Mouse (Mus musculus): ENCODE results near the gene 1600014C10Rik. TPM values are rescaled to one million over a fixed set of nuclear protein-coding genes. Genes with fewer than 3 reads are reported as not detected.

Gene 1600014C10Rik
- polyA plus RNA-seq, 1 experiment from 2014 or later = 17.0 TPM

DNA sequence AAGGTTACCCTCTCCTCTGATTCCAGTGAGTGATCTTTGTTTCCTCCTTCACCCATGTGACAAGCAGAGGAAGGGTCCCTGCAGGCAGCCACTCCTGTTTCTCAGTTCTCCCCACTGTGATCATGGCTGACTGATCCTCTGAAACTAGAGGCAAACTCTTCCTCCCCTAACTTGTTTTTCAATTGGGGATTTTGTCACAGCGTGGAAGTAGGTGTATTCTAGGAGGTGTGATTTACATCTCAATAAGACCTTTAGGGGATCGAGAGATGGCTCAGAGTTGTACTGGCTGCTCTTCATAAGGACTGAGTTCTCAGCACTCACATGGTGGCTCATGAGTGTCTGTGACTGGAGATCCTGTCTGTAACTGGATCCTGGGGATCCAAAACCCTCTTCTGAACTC is 22.8 kb downstream of the 1600014C10Rik start:
- Histone ChIP-seq H3K4me3 (replicated peaks; ENCODE audit: low read length) (no peak overlapping the region), H3K9me3 (replicated peaks; ENCODE audit: control insufficient read depth, low read length) (no peaks in the 10 kb centered on the region; the same call in 1 of the 2 replicates), H3K4me2 (ENCODE audit: low read depth, low read length) (no peak overlapping the region), H3K27me3 (ENCODE audit: control insufficient read depth, insufficient read depth, low read length) (no peaks in the 10 kb centered on the region), H3K27ac (ENCODE audit: low read length) (no peak overlapping the region), H3K4me1 (ENCODE audit: control insufficient read depth, insufficient read depth, low read length) (0 out of 2 replicates have a peak, but pooled peaks cover 6% of the 10 kb centered on the region), H3K9ac (ENCODE audit: low read length) (no peak overlapping the region), H3K36me3 (ENCODE audit: control insufficient read depth, insufficient read depth, low read length) (no peaks in the 10 kb centered on the region)
- whole genome bisulfite sequencing = 57% methylated on average over 2 of the region's 2 CpGs
- no peak for ATAC-seq (ENCODE audit: insufficient read depth, low FRiP score)

DNA sequence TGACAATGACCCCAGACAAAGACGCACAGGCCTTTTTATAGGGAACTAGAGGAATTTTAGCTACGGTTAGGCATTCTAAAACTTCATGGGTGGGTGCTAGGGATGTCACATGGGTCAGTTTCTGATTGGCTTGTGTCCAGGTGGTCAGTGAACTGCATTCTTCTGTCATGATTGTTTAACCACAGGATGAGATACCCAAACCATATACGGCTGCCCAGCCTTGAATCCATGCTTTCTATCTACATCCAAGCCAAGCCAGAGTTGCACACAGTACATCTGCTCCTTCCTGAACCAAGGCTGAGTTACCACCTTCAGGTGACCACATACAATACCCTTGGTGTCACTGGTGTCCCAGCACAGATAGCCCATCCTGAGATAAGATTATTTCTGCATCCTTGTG is 23.5 kb downstream of the 1600014C10Rik start:
- WGBS = 80% methylated on average over 3 of the region's 3 CpGs

DNA sequence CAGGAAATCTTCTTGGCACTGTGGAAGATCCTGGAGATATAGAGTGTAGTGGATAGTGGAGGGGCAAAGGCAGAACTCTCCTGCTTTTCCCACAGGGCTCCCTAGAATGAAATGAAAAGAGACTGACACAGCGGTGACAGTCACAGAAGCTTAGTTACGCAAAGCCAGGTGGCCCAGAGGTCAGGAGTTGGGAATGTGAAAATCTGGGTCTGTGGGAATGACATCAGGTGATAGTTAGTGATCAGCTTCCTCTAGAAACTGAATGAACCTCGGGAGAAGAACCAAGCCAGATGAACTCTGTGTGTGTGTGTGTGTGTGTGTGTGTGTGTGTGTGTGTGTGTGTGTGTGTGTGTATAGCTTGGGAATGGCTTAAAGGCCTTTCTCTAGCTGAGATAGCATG is 26.0 kb downstream of the 1600014C10Rik start:
- Histone ChIP-seq H3K4me2 (ENCODE audit: low read depth, low read length) (no peak overlapping the region), H3K9me3 (replicated peaks; ENCODE audit: control insufficient read depth, low read length) (no peaks in the 10 kb centered on the region; the same call in 1 of the 2 replicates), H3K4me1 (ENCODE audit: control insufficient read depth, insufficient read depth, low read length) (0 out of 2 replicates have a peak, but pooled peaks cover 6% of the 10 kb centered on the region), H3K27ac (ENCODE audit: low read length) (no peak overlapping the region), H3K36me3 (ENCODE audit: control insufficient read depth, insufficient read depth, low read length) (no peaks in the 10 kb centered on the region), H3K9ac (ENCODE audit: low read length) (no peak overlapping the region), H3K4me3 (replicated peaks; ENCODE audit: low read length) (no peak overlapping the region), H3K27me3 (ENCODE audit: control insufficient read depth, insufficient read depth, low read length) (no peaks in the 10 kb centered on the region)
- 64% methylated on average over 3 of the region's 3 CpGs for WGBS
- no peak for ATAC-seq (ENCODE audit: insufficient read depth, low FRiP score)

More for the DNA sequence above, 23.5 kb downstream of the 1600014C10Rik start:
- Histone ChIP-seq H3K4me1 (ENCODE audit: control insufficient read depth, insufficient read depth, low read length) (0 out of 2 replicates have a peak, but pooled peaks cover 6% of the 10 kb centered on the region), H3K4me3 (replicated peaks; ENCODE audit: low read length) (no peak overlapping the region), H3K4me2 (ENCODE audit: low read depth, low read length) (no peak overlapping the region), H3K27ac (ENCODE audit: low read length) (no peak overlapping the region), H3K9me3 (replicated peaks; ENCODE audit: control insufficient read depth, low read length) (no peaks in the 10 kb centered on the region; the same call in 1 of the 2 replicates), H3K9ac (ENCODE audit: low read length) (no peak overlapping the region), H3K36me3 (ENCODE audit: control insufficient read depth, insufficient read depth, low read length) (no peaks in the 10 kb centered on the region), H3K27me3 (ENCODE audit: control insufficient read depth, insufficient read depth, low read length) (no peaks in the 10 kb centered on the region)
- ATAC-seq (ENCODE audit: insufficient read depth, low FRiP score) = no peak

DNA sequence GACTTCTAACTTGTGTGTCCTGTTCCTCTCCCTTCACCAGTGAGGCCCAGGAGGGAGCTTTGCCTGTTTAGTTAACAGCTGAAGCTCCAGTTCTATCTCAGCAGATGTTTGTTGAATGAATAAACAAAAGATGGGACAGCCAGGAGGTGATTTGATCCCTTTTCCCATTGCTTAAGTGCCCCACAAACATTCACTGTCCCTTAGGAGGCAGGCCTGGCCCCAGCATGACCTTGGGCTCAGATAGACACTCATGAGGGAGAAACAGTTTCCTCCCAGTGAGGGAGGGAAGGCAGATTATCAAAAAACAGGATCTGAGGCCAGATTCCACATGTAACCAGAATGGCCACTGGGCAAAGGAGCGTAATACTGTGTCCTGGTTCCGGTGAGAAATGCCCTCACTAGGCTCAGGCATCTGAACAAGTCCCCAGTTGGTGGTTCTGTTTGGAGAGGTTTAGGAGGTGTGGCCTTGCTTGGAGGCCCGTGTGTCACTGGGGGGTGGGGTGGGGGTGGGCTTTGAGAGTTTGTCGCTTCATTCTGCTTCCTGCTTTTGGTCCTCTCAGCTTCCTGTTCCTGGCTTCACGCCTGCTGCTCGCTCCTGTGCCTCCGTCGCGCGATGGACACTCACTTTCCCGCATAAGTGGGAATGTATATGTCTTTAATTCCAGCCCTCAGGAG is 26.6 kb downstream of the 1600014C10Rik start:
- Histone ChIP-seq H3K9me3 (replicated peaks; ENCODE audit: control insufficient read depth, low read length) (no peaks in the 10 kb centered on the region), H3K4me2 (ENCODE audit: low read depth, low read length) (no peak overlapping the region), H3K9ac (ENCODE audit: low read length) (no peak overlapping the region), H3K27me3 (ENCODE audit: control insufficient read depth, insufficient read depth, low read length) (no peaks in the 10 kb centered on the region), H3K4me3 (replicated peaks; ENCODE audit: low read length) (no peak overlapping the region), H3K27ac (ENCODE audit: low read length) (no peak overlapping the region), H3K4me1 (ENCODE audit: control insufficient read depth, insufficient read depth, low read length) (0 out of 2 replicates have a peak, but pooled peaks cover 6% of the 10 kb centered on the region), H3K36me3 (ENCODE audit: control insufficient read depth, insufficient read depth, low read length) (no peaks in the 10 kb centered on the region)
- ATAC-seq (ENCODE audit: insufficient read depth, low FRiP score) = no peak
- 60% methylated on average over 11 of the region's 11 CpGs for WGBS

- H3K27me3 ChIP-seq (ENCODE audit: control insufficient read depth, insufficient read depth, low read length) = no peaks in the 10 kb centered on the region
- no peak for ATAC-seq (ENCODE audit: insufficient read depth, low FRiP score)
- H3K9me3 ChIP-seq (replicated peaks; ENCODE audit: control insufficient read depth, low read length) = no peaks in the 10 kb centered on the region
- no peak overlapping the region for H3K27ac ChIP-seq (ENCODE audit: low read length)
- no peak overlapping the region for H3K9ac ChIP-seq (ENCODE audit: low read length)
- no peak overlapping the region for H3K4me3 ChIP-seq (replicated peaks; ENCODE audit: low read length)
- 32% methylated on average over 3 of the region's 3 CpGs for WGBS
- H3K36me3 ChIP-seq (ENCODE audit: control insufficient read depth, insufficient read depth, low read length) = no peaks in the 10 kb centered on the region
- peaks cover 10% of the 10 kb centered on the region; the same call in 1 of the 2 replicates for H3K4me1 ChIP-seq (ENCODE audit: control insufficient read depth, insufficient read depth, low read length)
- no peak overlapping the region for H3K4me2 ChIP-seq (ENCODE audit: low read depth, low read length)
Observed at GRCm38 (mm10) chr7:38212651-38213062, 29.6 kb downstream of the 1600014C10Rik start.

GRCm38 (mm10) chr7:38214473-38215214 is 31.6 kb downstream of the 1600014C10Rik start:
- Histone ChIP-seq H3K36me3 (ENCODE audit: control insufficient read depth, insufficient read depth, low read length) (no peaks in the 10 kb centered on the region), H3K9ac (ENCODE audit: low read length) (no peak overlapping the region), H3K4me3 (replicated peaks; ENCODE audit: low read length) (no peak overlapping the region), H3K4me1 (ENCODE audit: control insufficient read depth, insufficient read depth, low read length) (peaks cover 7% of the 10 kb centered on the region; the same call in 1 of the 2 replicates), H3K9me3 (replicated peaks; ENCODE audit: control insufficient read depth, low read length) (no peaks in the 10 kb centered on the region), H3K27ac (ENCODE audit: low read length) (no peak overlapping the region), H3K27me3 (ENCODE audit: control insufficient read depth, insufficient read depth, low read length) (no peaks in the 10 kb centered on the region), H3K4me2 (ENCODE audit: low read depth, low read length) (no peak overlapping the region)
- 52% methylated on average over 5 of the region's 5 CpGs for WGBS
- no peak for ATAC-seq (ENCODE audit: insufficient read depth, low FRiP score)

- H3K4me1 ChIP-seq (ENCODE audit: control insufficient read depth, insufficient read depth, low read length) = peaks cover 5% of the 10 kb centered on the region; the same call in 1 of the 2 replicates
- no peaks in the 10 kb centered on the region for H3K27me3 ChIP-seq (ENCODE audit: control insufficient read depth, insufficient read depth, low read length)
- no peak for ATAC-seq (ENCODE audit: insufficient read depth, low FRiP score)
- WGBS = 62% methylated on average over 7 of the region's 7 CpGs
- H3K9ac ChIP-seq (ENCODE audit: low read length) = no peak overlapping the region
- H3K36me3 ChIP-seq (ENCODE audit: control insufficient read depth, insufficient read depth, low read length) = no peaks in the 10 kb centered on the region
- no peak overlapping the region for H3K27ac ChIP-seq (ENCODE audit: low read length)
- H3K9me3 ChIP-seq (replicated peaks; ENCODE audit: control insufficient read depth, low read length) = no peaks in the 10 kb centered on the region
- H3K4me2 ChIP-seq (ENCODE audit: low read depth, low read length) = no peak overlapping the region
- no peak overlapping the region for H3K4me3 ChIP-seq (replicated peaks; ENCODE audit: low read length)
Observed at GRCm38 (mm10) chr7:38215281-38215680, 32.3 kb downstream of the 1600014C10Rik start.

DNA sequence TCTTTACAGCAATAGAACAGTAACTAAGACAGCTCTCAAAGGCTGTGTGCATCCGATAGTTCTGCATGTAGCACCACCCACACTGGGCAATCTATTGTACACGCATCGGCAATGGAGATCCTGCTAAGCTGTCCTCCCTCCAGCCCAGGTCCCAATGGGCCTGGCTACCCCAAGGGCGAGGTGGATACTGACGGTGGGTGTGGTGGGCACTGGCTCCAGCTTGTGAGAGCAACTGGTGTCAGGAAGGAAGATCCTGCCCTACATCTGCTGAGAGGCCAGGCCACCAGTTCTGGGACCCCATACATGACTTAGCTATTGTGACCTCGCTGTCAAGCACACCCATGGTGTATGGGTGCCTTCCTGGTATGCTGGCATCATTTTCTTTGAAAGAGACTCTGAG is 32.7 kb downstream of the 1600014C10Rik start:
- ATAC-seq (ENCODE audit: insufficient read depth, low FRiP score) = no peak

More for the DNA sequence above, 32.7 kb downstream of the 1600014C10Rik start:
- H3K27me3 ChIP-seq (ENCODE audit: control insufficient read depth, insufficient read depth, low read length) = no peaks in the 10 kb centered on the region
- H3K4me1 ChIP-seq (ENCODE audit: control insufficient read depth, insufficient read depth, low read length) = peaks cover 5% of the 10 kb centered on the region; the same call in 1 of the 2 replicates
- H3K9ac ChIP-seq (ENCODE audit: low read length) = no peak overlapping the region
- no peak overlapping the region for H3K4me2 ChIP-seq (ENCODE audit: low read depth, low read length)
- H3K27ac ChIP-seq (ENCODE audit: low read length) = no peak overlapping the region
- 87% methylated on average over 6 of the region's 6 CpGs for WGBS
- H3K4me3 ChIP-seq (replicated peaks; ENCODE audit: low read length) = no peak overlapping the region
- H3K9me3 ChIP-seq (replicated peaks; ENCODE audit: control insufficient read depth, low read length) = no peaks in the 10 kb centered on the region
- no peaks in the 10 kb centered on the region for H3K36me3 ChIP-seq (ENCODE audit: control insufficient read depth, insufficient read depth, low read length)

All from stomach, embryonic 16.5 days (tissue).